Mouse (Mus musculus): Measurements from ENCODE around the gene Lhx1. TPM values are rescaled to one million over a fixed set of nuclear protein-coding genes. Genes with fewer than 3 reads are reported as not detected.

Lhx1 gene
- total and polyA plus RNA-seq, 2 experiments from 2014 or later, result not detected

- Histone ChIP-seq H3K27ac (ENCODE audit: low read depth) (no peak overlapping the region), H3K4me3 (ENCODE audit: low read depth, low read length) (peak overlapping the region; percentile 54), H3K27me3 (ENCODE audit: control insufficient read depth, insufficient read depth, low read length) (peaks cover 99% of the 10 kb centered on the region), H3K9ac (replicated peaks; ENCODE audit: low read depth, low read length) (no peak overlapping the region), H3K36me3 (replicated peaks; ENCODE audit: control insufficient read depth, insufficient read depth, low read length) (no peaks in the 10 kb centered on the region), H3K4me1 (ENCODE audit: control insufficient read depth, insufficient read depth) (0 out of 2 replicates have a peak, but pooled peaks cover 8% of the 10 kb centered on the region), H3K9me3 (replicated peaks; ENCODE audit: control insufficient read depth, low read length) (no peaks in the 10 kb centered on the region), H3K4me2 (ENCODE audit: low read depth, low read length) (peak overlapping the region; percentile 68; the same call in 1 of the 2 replicates)
- TF ChIP-seq CTCF (IDR thresholded peaks at IDR 0.05; ENCODE audit: low read depth) (no peak), EP300 (IDR thresholded peaks at IDR 0.05; ENCODE audit: low read depth) (no peak)
- ATAC-seq (ENCODE audit: insufficient read depth, low read depth) (no peak), DNase-seq (ENCODE audit: low spot score) (no peak)
- 3% methylated on average over 10 of the region's 10 CpGs for WGBS
Measured at GRCm38 (mm10) chr11:84526451-84526850, 1.1 kb upstream of the Lhx1 start.

- no peaks in the 10 kb centered on the region for H3K9me3 ChIP-seq (replicated peaks; ENCODE audit: control insufficient read depth, low read length)
- peak overlapping the region; percentile 54 for H3K4me3 ChIP-seq (ENCODE audit: low read depth, low read length)
- under 1% methylated on average over 48 of the region's 48 CpGs for WGBS
- H3K9ac ChIP-seq (replicated peaks; ENCODE audit: low read depth, low read length), result no peak overlapping the region
- ATAC-seq (ENCODE audit: insufficient read depth, low read depth), result no peak
- H3K27me3 ChIP-seq (ENCODE audit: control insufficient read depth, insufficient read depth, low read length), result peaks cover 99% of the 10 kb centered on the region
- no peaks in the 10 kb centered on the region for H3K36me3 ChIP-seq (replicated peaks; ENCODE audit: control insufficient read depth, insufficient read depth, low read length)
- no peak overlapping the region for H3K27ac ChIP-seq (ENCODE audit: low read depth)
- DNase-seq (ENCODE audit: low spot score), result no peak
- 0 out of 2 replicates have a peak, but pooled peaks cover 8% of the 10 kb centered on the region for H3K4me1 ChIP-seq (ENCODE audit: control insufficient read depth, insufficient read depth)
- H3K4me2 ChIP-seq (ENCODE audit: low read depth, low read length), result peak overlapping the region; percentile 68
- TF ChIP-seq EP300 (IDR thresholded peaks at IDR 0.05; ENCODE audit: low read depth) (no peak), CTCF (IDR thresholded peaks at IDR 0.05; ENCODE audit: low read depth) (no peak)
Measured at GRCm38 (mm10) chr11:84524511-84525270, 644 bp downstream of the Lhx1 start.

GRCm38 (mm10) chr11:84523841-84524510 is 1.4 kb downstream of the Lhx1 start:
- 0 out of 2 replicates have a peak, but pooled peaks cover 8% of the 10 kb centered on the region for H3K4me1 ChIP-seq (ENCODE audit: control insufficient read depth, insufficient read depth)
- peak overlapping the region; percentile 68; the same call in 1 of the 2 replicates for H3K4me2 ChIP-seq (ENCODE audit: low read depth, low read length)
- peak overlapping the region; percentile 54 for H3K4me3 ChIP-seq (ENCODE audit: low read depth, low read length)
- DNase-seq (ENCODE audit: low spot score) (no peak), ATAC-seq (ENCODE audit: insufficient read depth, low read depth) (no peak)
- H3K9me3 ChIP-seq (replicated peaks; ENCODE audit: control insufficient read depth, low read length), result no peaks in the 10 kb centered on the region
- H3K27me3 ChIP-seq (ENCODE audit: control insufficient read depth, insufficient read depth, low read length), result peaks cover 99% of the 10 kb centered on the region
- H3K9ac ChIP-seq (replicated peaks; ENCODE audit: low read depth, low read length), result no peak overlapping the region
- TF ChIP-seq CTCF (IDR thresholded peaks at IDR 0.05; ENCODE audit: low read depth) (no peak), EP300 (IDR thresholded peaks at IDR 0.05; ENCODE audit: low read depth) (no peak)
- H3K36me3 ChIP-seq (replicated peaks; ENCODE audit: control insufficient read depth, insufficient read depth, low read length), result no peaks in the 10 kb centered on the region
- 2% methylated on average over 35 of the region's 35 CpGs for WGBS
- H3K27ac ChIP-seq (ENCODE audit: low read depth), result no peak overlapping the region

GRCm38 (mm10) chr11:84523321-84523831 is 2.0 kb downstream of the Lhx1 start:
- DNase-seq (ENCODE audit: low spot score) (no peak), ATAC-seq (ENCODE audit: insufficient read depth, low read depth) (no peak)
- Histone ChIP-seq H3K27me3 (ENCODE audit: control insufficient read depth, insufficient read depth, low read length) (peaks cover 99% of the 10 kb centered on the region), H3K9ac (replicated peaks; ENCODE audit: low read depth, low read length) (no peak overlapping the region), H3K4me1 (ENCODE audit: control insufficient read depth, insufficient read depth) (0 out of 2 replicates have a peak, but pooled peaks cover 8% of the 10 kb centered on the region), H3K4me2 (ENCODE audit: low read depth, low read length) (no peak overlapping the region), H3K36me3 (replicated peaks; ENCODE audit: control insufficient read depth, insufficient read depth, low read length) (no peaks in the 10 kb centered on the region), H3K9me3 (replicated peaks; ENCODE audit: control insufficient read depth, low read length) (no peaks in the 10 kb centered on the region), H3K4me3 (ENCODE audit: low read depth, low read length) (peak overlapping the region; percentile 54), H3K27ac (ENCODE audit: low read depth) (no peak overlapping the region)
- TF ChIP-seq CTCF (IDR thresholded peaks at IDR 0.05; ENCODE audit: low read depth) (no peak), EP300 (IDR thresholded peaks at IDR 0.05; ENCODE audit: low read depth) (no peak)
- 3% methylated on average over 16 of the region's 16 CpGs for WGBS

- WGBS, result 2% methylated on average over 40 of the region's 40 CpGs
- TF ChIP-seq EP300 (IDR thresholded peaks at IDR 0.05; ENCODE audit: low read depth), result no peak
- TF ChIP-seq CTCF (IDR thresholded peaks at IDR 0.05; ENCODE audit: low read depth), result no peak
- Histone ChIP-seq H3K9me3 (replicated peaks; ENCODE audit: control insufficient read depth, low read length) (no peaks in the 10 kb centered on the region), H3K4me3 (ENCODE audit: low read depth, low read length) (peak overlapping the region; percentile 37), H3K27me3 (ENCODE audit: control insufficient read depth, insufficient read depth, low read length) (peaks cover 96% of the 10 kb centered on the region), H3K4me1 (ENCODE audit: control insufficient read depth, insufficient read depth) (0 out of 2 replicates have a peak, but pooled peaks cover 8% of the 10 kb centered on the region), H3K9ac (replicated peaks; ENCODE audit: low read depth, low read length) (no peak overlapping the region), H3K36me3 (replicated peaks; ENCODE audit: control insufficient read depth, insufficient read depth, low read length) (no peaks in the 10 kb centered on the region), H3K4me2 (ENCODE audit: low read depth, low read length) (peak overlapping the region; percentile 45), H3K27ac (ENCODE audit: low read depth) (no peak overlapping the region)
- DNase-seq (ENCODE audit: low spot score) (no peak), ATAC-seq (ENCODE audit: insufficient read depth, low read depth) (peak; percentile 44; the same call in 1 of the 2 replicates)
Measured at GRCm38 (mm10) chr11:84522577-84523320, 2.6 kb downstream of the Lhx1 start.
